Mouse (Mus musculus) liver, postnatal 0 days (tissue): ENCODE data around the gene Eid1. TPM values are rescaled to one million over a fixed set of nuclear protein-coding genes. Genes with fewer than 3 reads are reported as not detected.

Experiments used
- ATAC-seq: fragments of 200-750 bp; cut with Nextera tagmentation; 2 replicates; pipeline ENCODE4 v1.8.0; 2017; ENCODE audit warnings: mild to moderate bottlenecking, moderate library complexity
- DNase-seq: peaks from one replicate; pipeline ENCODE4 v3.0.0-alpha.2; 2016
- H3K27ac ChIP-seq: fragments of 300-500 bp; sonication (generic); 2 replicates; pipeline ENCODE4 v1.5.1; 2014; ENCODE audit warnings: antibody characterized with exemption, moderate library complexity, mild to moderate bottlenecking, low read depth
- H3K27me3 ChIP-seq: fragments of 300-500 bp; sonication (generic); 2 replicates; pipeline ENCODE4 v1.6.1; 2014; ENCODE audit warnings: low read length, control low read depth, mixed read lengths; ENCODE audit not compliant: insufficient read depth
- H3K36me3 ChIP-seq: fragments of 300-500 bp; sonication (generic); replicated peaks from 2 replicates; pipeline ENCODE4 v1.6.1; 2014; ENCODE audit warnings: mild to moderate bottlenecking, control low read depth, low read length, moderate library complexity, mixed read lengths; ENCODE audit not compliant: insufficient read depth
- H3K4me1 ChIP-seq: fragments of 300-500 bp; sonication (generic); 2 replicates; pipeline ENCODE4 v1.6.1; 2014; ENCODE audit warnings: antibody characterized with exemption, mild to moderate bottlenecking, control low read depth; ENCODE audit not compliant: insufficient read depth
- H3K4me2 ChIP-seq: fragments of 300-500 bp; sonication (generic); 2 replicates; pipeline ENCODE4 v1.6.1; 2014; ENCODE audit warnings: low read depth, mild to moderate bottlenecking, low read length, moderate library complexity, mixed read lengths
- H3K4me3 ChIP-seq: fragments of 300-500 bp; sonication (generic); 2 replicates; pipeline ENCODE4 v1.5.1; 2014; ENCODE audit warnings: low read depth, low read length
- H3K9ac ChIP-seq: fragments of 300-500 bp; sonication (generic); replicated peaks from 2 replicates; pipeline ENCODE4 v1.6.1; 2014; ENCODE audit warnings: mild to moderate bottlenecking, moderate library complexity
- H3K9me3 ChIP-seq: fragments of 300-500 bp; sonication (generic); 2 replicates; pipeline ENCODE4 v1.6.1; 2016; ENCODE audit warnings: mild to moderate bottlenecking, control low read depth, low read length, mixed read lengths
- CTCF ChIP-seq: sonication (generic); IDR thresholded peaks from 2 replicates; pipeline ENCODE4 v1.5.1; 2016; ENCODE audit warnings: antibody characterized with exemption, low read depth
- EP300 ChIP-seq: IDR thresholded peaks from 2 replicates; pipeline ENCODE4 v1.6.1; 2016; ENCODE audit warnings: antibody characterized with exemption, low read depth, mild to moderate bottlenecking
- WGBS: fragments of 180-500 bp; shearing (Covaris S2); extraction: QIAGEN DNeasy Blood & Tissue Kit; methylation state at CpG from one replicate; pipeline ENCODE4 v1.1.7; 2014; ENCODE audit not compliant: insufficient replicate concordance; 5-methylcytosine and 5-hydroxymethylcytosine counted together
- polyA plus RNA-seq: library from polyadenylated mRNA; unstranded; fragments of >200 nt; fragmentation: Nextera tagmentation; extraction: Ambion mirVana; gene quantifications from 2 replicates; pipeline ENCODE4 v1.2.1, GENCODE M21; 2015

Eid1 gene
- polyA plus RNA-seq, 1 experiment from 2014 or later = 27.9 TPM

DNA sequence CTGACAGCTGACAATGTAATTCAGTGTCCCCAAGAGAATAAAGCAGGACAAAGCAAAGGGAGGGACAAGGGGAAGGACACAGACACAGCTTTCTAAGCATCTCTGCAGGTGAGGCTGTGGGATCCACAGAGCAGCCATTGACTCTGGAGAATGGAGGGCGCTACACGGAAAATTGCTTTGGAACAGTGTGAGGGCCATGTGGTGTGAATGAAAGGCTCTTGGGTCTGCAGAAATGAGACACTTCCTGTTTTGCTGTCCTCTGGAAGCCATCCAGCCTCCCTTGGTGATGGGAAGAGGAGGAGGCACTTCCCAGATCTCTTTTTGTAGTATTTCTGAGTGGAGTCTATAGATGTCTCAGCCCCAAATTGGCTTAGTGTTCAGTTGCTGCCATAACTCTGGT is 23.3 kb downstream of the Eid1 start:
- TF ChIP-seq CTCF = no peak
- TF ChIP-seq EP300 = no peak
- Histone ChIP-seq H3K4me2 (no peak overlapping the region), H3K4me3 (no peak overlapping the region), H3K36me3 (no peaks in the 10 kb centered on the region), H3K9me3 (no peaks in the 10 kb centered on the region), H3K27me3 (no peaks in the 10 kb centered on the region), H3K27ac (no peak overlapping the region), H3K9ac (no peak overlapping the region), H3K4me1 (no peaks in the 10 kb centered on the region)
- no peak for ATAC-seq
- peak; percentile 27 for DNase-seq
- WGBS = 48% methylated on average over 2 of the region's 2 CpGs

DNA sequence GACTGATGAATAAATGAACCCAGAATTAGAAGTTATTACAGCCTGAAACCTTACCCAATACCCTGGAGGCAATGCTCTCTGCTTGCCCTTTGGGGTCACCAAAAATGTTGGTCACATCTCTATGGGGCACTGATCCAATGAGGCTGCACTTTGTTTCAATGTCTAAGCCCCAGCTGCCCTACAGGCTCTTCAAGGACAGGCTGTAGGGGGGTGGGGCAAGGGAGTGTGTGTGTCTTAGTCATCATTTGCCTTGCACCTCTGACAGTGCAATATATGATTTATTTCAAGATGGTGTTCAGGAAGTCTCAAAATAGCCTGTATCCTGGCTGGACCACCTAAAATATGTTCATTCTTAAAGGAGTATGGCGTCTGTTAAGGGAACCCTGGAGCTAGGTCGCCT is 28.7 kb downstream of the Eid1 start:
- DNase-seq = no peak
- 43% methylated on average over 2 of the region's 2 CpGs for WGBS
- ATAC-seq = peak; percentile 19; the same call in 1 of the 2 replicates

DNA sequence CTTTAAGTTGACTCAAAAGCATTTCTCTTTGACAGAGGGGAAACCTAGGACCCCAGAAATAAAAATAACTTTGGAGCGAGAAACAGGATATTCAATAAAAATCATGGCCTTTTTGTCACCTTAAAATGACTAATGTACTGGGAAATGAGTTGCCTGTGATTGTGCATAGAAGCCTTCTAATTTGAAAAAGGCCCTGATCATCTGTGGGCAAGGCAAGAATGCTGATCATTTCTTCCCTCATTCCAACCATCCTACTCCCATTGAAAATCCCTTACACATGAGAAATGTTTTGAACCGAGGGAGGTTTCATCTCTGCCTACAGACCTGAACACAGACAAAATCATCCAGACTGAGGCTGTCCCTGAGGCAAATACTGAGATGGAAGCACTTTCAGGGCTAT is 30.0 kb downstream of the Eid1 start:
- Histone ChIP-seq H3K27me3 (no peaks in the 10 kb centered on the region), H3K4me1 (no peaks in the 10 kb centered on the region), H3K4me3 (no peak overlapping the region), H3K27ac (no peak overlapping the region), H3K4me2 (no peak overlapping the region), H3K36me3 (no peaks in the 10 kb centered on the region), H3K9ac (no peak overlapping the region), H3K9me3 (no peaks in the 10 kb centered on the region)
- TF ChIP-seq EP300 = no peak
- WGBS = 73% methylated on average over 2 of the region's 2 CpGs
- DNase-seq (no peak), ATAC-seq (no peak)

More for the DNA sequence above, 28.7 kb downstream of the Eid1 start:
- Histone ChIP-seq H3K4me1 (no peaks in the 10 kb centered on the region), H3K4me3 (no peak overlapping the region), H3K36me3 (no peaks in the 10 kb centered on the region), H3K27ac (no peak overlapping the region), H3K9ac (no peak overlapping the region), H3K27me3 (no peaks in the 10 kb centered on the region), H3K9me3 (no peaks in the 10 kb centered on the region), H3K4me2 (no peak overlapping the region)
- no peak for TF ChIP-seq EP300
- no peak for TF ChIP-seq CTCF

DNA sequence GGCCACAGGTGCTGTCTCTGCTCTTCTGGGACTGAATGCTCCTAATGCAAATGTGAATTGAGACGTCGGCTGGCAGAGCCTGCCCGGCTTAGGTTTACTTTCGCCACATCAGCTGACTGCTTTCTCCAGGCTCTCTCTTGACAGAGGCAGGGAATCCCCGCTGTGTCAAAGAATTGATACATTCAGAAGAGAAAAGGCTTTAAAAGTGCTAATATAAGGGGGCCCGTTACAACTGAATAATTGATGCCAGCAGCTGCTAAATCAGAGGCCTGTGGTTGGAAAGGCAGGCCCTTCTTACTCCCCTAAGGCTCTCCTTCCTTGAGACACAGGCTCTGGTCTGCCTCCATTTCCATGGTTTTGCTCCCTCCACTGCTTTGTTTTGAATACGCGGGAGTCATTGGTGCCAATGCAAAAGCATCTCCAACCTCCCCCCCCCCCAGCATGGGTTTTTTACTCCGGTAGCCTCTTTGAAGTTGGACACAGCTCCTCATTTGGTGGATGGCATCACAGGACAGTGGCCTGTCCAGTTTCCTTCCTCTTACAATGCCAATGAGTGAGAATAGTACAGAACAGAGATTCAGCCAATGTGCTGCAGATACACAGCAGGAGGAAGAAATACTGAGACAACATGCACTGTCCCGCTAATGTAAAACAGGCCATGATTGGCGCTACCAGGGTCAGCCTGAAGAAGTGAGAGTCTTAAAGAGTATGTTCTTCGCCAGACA is 32.2 kb downstream of the Eid1 start:
- no peaks in the 10 kb centered on the region for H3K9me3 ChIP-seq
- H3K27ac ChIP-seq = no peak overlapping the region
- H3K4me1 ChIP-seq = no peaks in the 10 kb centered on the region
- no peak overlapping the region for H3K4me2 ChIP-seq
- no peaks in the 10 kb centered on the region for H3K27me3 ChIP-seq
- no peak overlapping the region for H3K9ac ChIP-seq
- TF ChIP-seq CTCF (no peak), EP300 (no peak)
- WGBS = 72% methylated on average over 12 of the region's 12 CpGs
- DNase-seq (no peak), ATAC-seq (no peak)
- no peak overlapping the region for H3K4me3 ChIP-seq
- no peaks in the 10 kb centered on the region for H3K36me3 ChIP-seq

DNA sequence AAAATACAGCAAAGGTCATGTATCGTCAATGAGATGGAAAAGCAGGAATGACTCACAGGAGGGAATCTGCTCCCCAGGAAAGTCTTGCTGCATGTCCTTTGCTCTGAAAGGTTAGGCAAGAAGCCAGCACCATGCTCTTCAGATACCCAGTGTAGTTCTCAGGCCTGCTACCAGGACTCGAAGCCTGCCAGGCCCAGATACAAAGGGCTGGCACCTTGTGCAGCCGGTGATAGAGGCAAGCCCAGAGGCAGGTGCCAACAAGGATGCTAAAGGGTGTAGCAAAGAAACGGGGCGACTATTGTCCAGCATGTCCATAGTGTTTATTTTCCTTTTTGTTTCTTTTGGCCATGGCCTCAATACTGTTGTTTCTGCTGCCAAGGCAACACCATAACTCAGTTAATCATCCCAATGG is 33.6 kb downstream of the Eid1 start:
- Histone ChIP-seq H3K9ac (no peak overlapping the region), H3K27me3 (no peaks in the 10 kb centered on the region), H3K4me1 (no peaks in the 10 kb centered on the region), H3K4me3 (no peak overlapping the region), H3K36me3 (no peaks in the 10 kb centered on the region), H3K4me2 (no peak overlapping the region), H3K27ac (no peak overlapping the region), H3K9me3 (no peaks in the 10 kb centered on the region)
- no peak for ATAC-seq
- TF ChIP-seq CTCF = no peak
- 71% methylated on average over 5 of the region's 5 CpGs for WGBS
- no peak for DNase-seq

DNA sequence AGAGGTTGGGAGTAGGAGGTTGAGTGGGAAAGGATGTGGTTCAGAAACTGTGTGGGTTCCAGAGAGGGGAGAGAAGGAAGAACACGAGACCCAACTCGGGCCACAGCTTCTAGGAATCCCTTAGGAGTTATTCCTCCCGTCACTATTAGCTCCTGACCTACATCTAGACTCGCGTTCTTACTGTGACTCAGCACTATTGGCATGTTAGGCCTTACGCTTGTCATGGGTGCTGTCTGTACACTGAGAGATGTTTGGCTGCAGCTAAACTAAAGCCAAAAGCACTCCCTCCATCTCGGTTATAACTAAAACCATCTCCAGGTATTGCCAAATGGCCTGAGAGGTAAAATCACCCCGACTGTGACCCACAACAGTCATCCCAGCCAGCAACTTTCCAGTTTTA is 43.7 kb downstream of the Eid1 start:
- H3K27me3 ChIP-seq = peaks cover 14% of the 10 kb centered on the region; the same call in 1 of the 2 replicates
- H3K9me3 ChIP-seq = no peaks in the 10 kb centered on the region
- H3K4me3 ChIP-seq = no peak overlapping the region
- DNase-seq (no peak), ATAC-seq (no peak)
- no peak overlapping the region for H3K9ac ChIP-seq
- TF ChIP-seq EP300 (no peak), CTCF (no peak)
- no peak overlapping the region for H3K4me2 ChIP-seq
- H3K27ac ChIP-seq = no peak overlapping the region
- H3K36me3 ChIP-seq = no peaks in the 10 kb centered on the region
- no peaks in the 10 kb centered on the region for H3K4me1 ChIP-seq
- 81% methylated on average over 8 of the region's 8 CpGs for WGBS
